Mouse (Mus musculus) MEL (cell line): ENCODE measurements at regions not wholly inside any gene's neighbourhood (a gene's known extent, or its start where the extent isn't known, plus 50 kb on each side); places are given as distances from the start of the nearest gene placed in this dataset.

Source experiments
- DNase-seq: peaks from one replicate; pipeline ENCODE4 v3.0.0; 2011; ENCODE audit warnings: low read depth, low spot score
- H3K27ac ChIP-seq: 2 replicates; pipeline ENCODE4 v1.5.1; 2012; ENCODE audit warnings: low read depth, mild to moderate bottlenecking, control low read depth, low read length, moderate library complexity; ENCODE audit not compliant: control insufficient read depth
- H3K27me3 ChIP-seq, 2 experiments: fragments of 150-350 bp in 1 of 2; sonication (generic) in 1 of 2; 2 replicates each; pipeline ENCODE4 v1.6.1; 2012; ENCODE audit warnings: low read length in 2 of 2, mild to moderate bottlenecking in 2 of 2, improper control_type of control experiment in 1 of 2, moderate library complexity in 1 of 2; ENCODE audit not compliant: insufficient read depth in 2 of 2, control insufficient read depth in 1 of 2
- H3K36me3 ChIP-seq, 2 experiments: 2 replicates each; pipeline ENCODE4 v1.6.1; 2012 to 2014; ENCODE audit warnings: low read length in 2 of 2, improper control_type of control experiment in 1 of 2, inconsistent platforms in 1 of 2, mild to moderate bottlenecking in 1 of 2; ENCODE audit not compliant: insufficient read depth in 2 of 2, control insufficient read depth in 1 of 2
- H3K4me1 ChIP-seq, 2 experiments: fragments of 150-350 bp in 1 of 2; sonication (generic) in 1 of 2; 2 replicates each; pipeline ENCODE4 v1.6.1; 2012; ENCODE audit warnings: low read length in 2 of 2, improper control_type of control experiment in 1 of 2, mild to moderate bottlenecking in 1 of 2; ENCODE audit not compliant: insufficient read depth in 2 of 2, control insufficient read depth in 1 of 2
- H3K4me3 ChIP-seq, 2 experiments: fragments of 150-350 bp in 1 of 2; sonication (generic) in 1 of 2; 2 replicates each; pipeline ENCODE4 v1.5.1; 2012; ENCODE audit warnings: low read depth in 2 of 2, low read length in 2 of 2, mild to moderate bottlenecking in 2 of 2, moderate library complexity in 2 of 2, control low read depth in 1 of 2, improper control_type of control experiment in 1 of 2; ENCODE audit not compliant: control insufficient read depth in 1 of 2, insufficient read depth in 1 of 2
- H3K79me2 ChIP-seq: 2 replicates; pipeline ENCODE4 v1.6.1; 2012; ENCODE audit warnings: mild to moderate bottlenecking, low read length, moderate library complexity; ENCODE audit not compliant: control insufficient read depth, poor library complexity, insufficient read depth
- H3K9ac ChIP-seq: 2 replicates; pipeline ENCODE4 v1.6.1; 2012; ENCODE audit warnings: low read depth, mild to moderate bottlenecking, control low read depth, low read length, moderate library complexity; ENCODE audit not compliant: control insufficient read depth, poor library complexity, severe bottlenecking
- H3K9me3 ChIP-seq: fragments of 150-350 bp; sonication (generic); replicated peaks from 2 replicates; pipeline ENCODE4 v1.6.1; 2012; ENCODE audit warnings: mild to moderate bottlenecking, low read length, improper control_type of control experiment, moderate library complexity; ENCODE audit not compliant: insufficient read depth
- CHD1 ChIP-seq: IDR thresholded peaks from 2 replicates; pipeline ENCODE4 v1.6.1; 2012; ENCODE audit warnings: low read depth, mild to moderate bottlenecking, inconsistent platforms, low read length, improper control_type of control experiment
- CHD2 ChIP-seq: IDR thresholded peaks from 2 replicates; pipeline ENCODE4 v1.6.1; 2011; ENCODE audit warnings: low read length, improper control_type of control experiment
- EP300 ChIP-seq, 2 experiments: IDR thresholded peaks; 2 replicates each; pipeline ENCODE4 v1.6.1; 2011; ENCODE audit warnings: improper control_type of control experiment in 2 of 2, low read length in 2 of 2, low read depth in 1 of 2, mild to moderate bottlenecking in 1 of 2
- ETS1 ChIP-seq: IDR thresholded peaks from 2 replicates; pipeline ENCODE4 v1.6.1; 2012; ENCODE audit warnings: low read depth, mild to moderate bottlenecking, inconsistent platforms, low read length, improper control_type of control experiment, moderate library complexity
- GABPA ChIP-seq: IDR thresholded peaks from 2 replicates; pipeline ENCODE4 v1.6.1; 2012; ENCODE audit warnings: low read depth, mild to moderate bottlenecking, inconsistent platforms, low read length, improper control_type of control experiment, moderate library complexity
- HCFC1 ChIP-seq: IDR thresholded peaks from 2 replicates; pipeline ENCODE4 v1.6.1; 2012; ENCODE audit warnings: low read depth, mild to moderate bottlenecking, inconsistent platforms, low read length, improper control_type of control experiment, moderate library complexity
- JUND ChIP-seq: IDR thresholded peaks from 2 replicates; pipeline ENCODE4 v1.6.1; 2011; ENCODE audit warnings: low read depth, mild to moderate bottlenecking, improper control_type of control experiment, low read length
- MAFK ChIP-seq: IDR thresholded peaks from 2 replicates; pipeline ENCODE4 v1.6.1; 2011; ENCODE audit warnings: low read depth, mild to moderate bottlenecking, low read length, improper control_type of control experiment, borderline replicate concordance
- MAX ChIP-seq: IDR thresholded peaks from 2 replicates; pipeline ENCODE4 v1.6.1; 2011; ENCODE audit warnings: low read length, improper control_type of control experiment
- MEF2A ChIP-seq: IDR thresholded peaks from 2 replicates; pipeline ENCODE4 v1.6.1; 2014; ENCODE audit warnings: low read depth, mild to moderate bottlenecking, inconsistent platforms, low read length, improper control_type of control experiment; ENCODE audit not compliant: poor library complexity, insufficient replicate concordance, severe bottlenecking; ENCODE audit errors: extremely low read depth
- MXI1 ChIP-seq: IDR thresholded peaks from 2 replicates; pipeline ENCODE4 v1.6.1; 2011; ENCODE audit warnings: mild to moderate bottlenecking, low read depth, low read length, improper control_type of control experiment
- NRF1 ChIP-seq: IDR thresholded peaks from 2 replicates; pipeline ENCODE4 v1.6.1; 2014; ENCODE audit warnings: low read depth, mild to moderate bottlenecking, inconsistent platforms, low read length, improper control_type of control experiment, moderate library complexity; ENCODE audit not compliant: poor library complexity, insufficient read depth, severe bottlenecking
- RAD21 ChIP-seq: IDR thresholded peaks from 2 replicates; pipeline ENCODE4 v1.6.1; 2011; ENCODE audit warnings: mild to moderate bottlenecking, low read depth, low read length, improper control_type of control experiment
- SIN3A ChIP-seq: IDR thresholded peaks from 2 replicates; pipeline ENCODE4 v1.6.1; 2012; ENCODE audit warnings: low read length, improper control_type of control experiment, inconsistent platforms
- TBP ChIP-seq: IDR thresholded peaks from 2 replicates; pipeline ENCODE4 v1.8.0; 2011; ENCODE audit warnings: low read depth, low read length, improper control_type of control experiment
- TCF12 ChIP-seq: IDR thresholded peaks from 2 replicates; pipeline ENCODE4 v1.6.1; 2014; ENCODE audit warnings: low read depth, mild to moderate bottlenecking, inconsistent platforms, low read length, improper control_type of control experiment, moderate library complexity
- ZNF384 ChIP-seq: IDR thresholded peaks from 2 replicates; pipeline ENCODE4 v1.6.1; 2012; ENCODE audit warnings: low read depth, mild to moderate bottlenecking, inconsistent platforms, low read length, improper control_type of control experiment

DNA sequence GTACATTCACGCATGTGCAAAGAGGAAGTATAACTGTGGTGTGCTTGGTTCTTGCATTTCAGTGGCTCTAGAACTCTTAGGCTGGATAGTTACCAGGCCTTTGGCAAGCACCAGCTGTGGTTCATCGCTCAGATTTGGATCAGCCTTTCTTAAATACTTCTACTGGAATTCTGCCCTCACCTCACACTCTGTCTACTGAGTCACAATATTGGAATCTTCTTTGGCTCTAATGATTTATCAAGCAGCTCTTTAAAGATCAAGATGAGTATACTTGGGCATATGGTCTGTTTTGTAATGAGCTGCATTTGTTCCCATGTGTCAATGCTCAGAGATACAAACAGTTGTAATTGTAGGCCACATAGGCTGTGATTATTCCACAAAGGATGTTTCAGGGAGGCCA lies 197.5 kb downstream of the Icos start:
- Histone ChIP-seq H3K27ac (no peak overlapping the region), H3K9ac (no peak overlapping the region), H3K9me3 (no peaks in the 10 kb centered on the region), H3K36me3 (no peaks in the 10 kb centered on the region), H3K27me3 (no peaks in the 10 kb centered on the region), H3K79me2 (no peaks in the 10 kb centered on the region), H3K4me3 (no peak overlapping the region), H3K4me1 (no peaks in the 10 kb centered on the region)
- TF ChIP-seq ZNF384 (no peak), CHD2 (no peak), NRF1 (no peak), GABPA (no peak), MAX (no peak), EP300 (IDR thresholded peaks at IDR 0.05; ENCODE audit: low read depth in 1 of 2, low read length in 2 of 2) (no peak), ETS1 (no peak), MXI1 (no peak), JUND (no peak)
- no peak for DNase-seq

DNA sequence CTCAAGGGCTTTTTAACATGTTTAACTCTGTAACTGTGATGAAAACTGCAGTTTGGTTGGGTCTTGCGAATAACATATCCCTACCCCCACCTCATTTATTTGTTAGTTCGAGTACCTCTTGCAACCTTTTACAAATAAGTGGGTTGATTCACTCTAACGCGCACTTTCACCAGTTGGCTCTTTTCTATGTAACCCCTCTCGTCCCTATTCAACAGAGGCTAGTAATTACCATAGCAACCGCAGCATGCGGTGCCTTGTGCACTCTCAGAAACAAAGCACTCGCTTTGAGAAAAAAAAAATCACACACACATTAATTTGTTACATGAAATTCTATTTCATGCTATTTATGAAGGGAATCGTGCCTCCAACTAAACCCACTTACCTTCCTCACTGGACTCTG lies 201.7 kb downstream of the Icos start:
- Histone ChIP-seq H3K4me1 (no peaks in the 10 kb centered on the region), H3K36me3 (no peaks in the 10 kb centered on the region), H3K27me3 (no peaks in the 10 kb centered on the region), H3K79me2 (no peaks in the 10 kb centered on the region), H3K9ac (no peak overlapping the region), H3K4me3 (no peak overlapping the region), H3K27ac (no peak overlapping the region), H3K9me3 (no peaks in the 10 kb centered on the region)
- no peak for DNase-seq
- no peak for TF ChIP-seq SIN3A
- no peak for TF ChIP-seq TBP
- TF ChIP-seq GABPA: no peak
- no peak for TF ChIP-seq TCF12
- TF ChIP-seq RAD21: no peak
- TF ChIP-seq MEF2A: no peak
- no peak for TF ChIP-seq HCFC1
- no peak for TF ChIP-seq CHD1
- no peak for TF ChIP-seq MAFK
